Mouse (Mus musculus) T-helper 17 cell (primary cell): Measurements from ENCODE around the gene Naip2.
"Not testable (repeated sequence)": the region's sequence is repeated elsewhere in the genome, so short reads cannot be mapped to it uniquely, and the experiment has no call there.

Source experiments
- in situ Hi-C, 2 experiments: fragments of 300-600 bp; cut with MboI, MseI; formaldehyde crosslinking; loops; 1 replicate in 1 of 2; 2 replicates in 1 of 2; pipeline ENCODE4 v1.15.1; 2025; ENCODE audit warnings: high pct_unique_total_duplicates in 2 of 2

Gene Naip2

GRCm38 (mm10) chr13:100201659-100202333 is at the start of gene Naip2:
Gene Naip2 (minus strand): TSS chr13:100202092.
- in situ Hi-C loops: not testable (repeated sequence)

GRCm38 (mm10) chr13:100246896-100247519 is 45.1 kb upstream of the Naip2 start:
- in situ Hi-C loops: loop anchor here (5.0 kb wide), 1 partner anchor 70 kb away; the partner anchor contains the start of gene Naip6 (in 2 of the 2)

- in situ Hi-C loops: loop anchor here (5.0 kb wide), 1 partner anchor 71 kb away; the partner anchor contains the start of gene Naip6 (in 2 of the 2)
Measured at GRCm38 (mm10) chr13:100246223-100246622, 44.3 kb upstream of the Naip2 start, which contains the start of gene Naip5. Gene Naip5 (minus strand): TSS chr13:100246323.

GRCm38 (mm10) chr13:100243702-100244101 is 41.8 kb upstream of the Naip2 start:
- in situ Hi-C loops: no loop called here

- in situ Hi-C loops: not testable (repeated sequence)
Measured at GRCm38 (mm10) chr13:100213683-100214082, 11.8 kb upstream of the Naip2 start.

GRCm38 (mm10) chr13:100210540-100210939 is 8.6 kb upstream of the Naip2 start:
- in situ Hi-C loops: no loop called here

- in situ Hi-C loops: no loop called here
Measured at GRCm38 (mm10) chr13:100203319-100203718, 1.4 kb upstream of the Naip2 start.

GRCm38 (mm10) chr13:100200778-100201177 is 1.1 kb downstream of the Naip2 start:
- in situ Hi-C loops: no loop called here

- in situ Hi-C loops: no loop called here
Measured at GRCm38 (mm10) chr13:100195421-100195820, 6.5 kb downstream of the Naip2 start.

- in situ Hi-C loops: not testable (repeated sequence)
Measured at GRCm38 (mm10) chr13:100183111-100183510, 18.8 kb downstream of the Naip2 start.

- in situ Hi-C loops: not testable (repeated sequence)
Measured at GRCm38 (mm10) chr13:100174360-100174759, 27.5 kb downstream of the Naip2 start.

- in situ Hi-C loops: not testable (repeated sequence)
Measured at GRCm38 (mm10) chr13:100166378-100166777, 35.5 kb downstream of the Naip2 start.

GRCm38 (mm10) chr13:100162467-100162866 is 39.4 kb downstream of the Naip2 start:
- in situ Hi-C loops: not testable (repeated sequence)

- in situ Hi-C loops: not testable (repeated sequence)
Measured at GRCm38 (mm10) chr13:100161171-100161870, 40.6 kb downstream of the Naip2 start.

- in situ Hi-C loops: no loop called here
Measured at GRCm38 (mm10) chr13:100156624-100157023, 45.3 kb downstream of the Naip2 start.

- in situ Hi-C loops: no loop called here
Measured at GRCm38 (mm10) chr13:100152659-100153058, 49.2 kb downstream of the Naip2 start.

GRCm38 (mm10) chr13:100141646-100142314 is 60.1 kb downstream of the Naip2 start:
- in situ Hi-C loops: no loop called here

- in situ Hi-C loops: no loop called here
Measured at GRCm38 (mm10) chr13:100125258-100125643, 76.6 kb downstream of the Naip2 start.

- in situ Hi-C loops: loop anchor here in 1 of 2 experiments (25.0 kb wide), 1 partner anchor 1812 kb away; the partner anchor contains the start of gene Btf3
Measured at GRCm38 (mm10) chr13:100124423-100125257, 77.3 kb downstream of the Naip2 start, which contains the start of gene Smn1. Gene Smn1 (plus strand): TSS chr13:100124852.

- in situ Hi-C loops: loop anchor here in 1 of 2 experiments (25.0 kb wide), 1 partner anchor 1812 kb away; the partner anchor contains the start of gene Btf3
Measured at GRCm38 (mm10) chr13:100123970-100124369, 77.9 kb downstream of the Naip2 start.
